Comparison of ENCODE assay signal across 8 mouse cellular contexts in genomic region chr4:136173210-136173715, GRCm38 (mm10). TPM values are rescaled to one million over a fixed set of nuclear protein-coding genes. Genes with fewer than 3 reads are reported as not detected.
DNase-seq lines count a peak whose midpoint lies in the region; ATAC-seq and TF ChIP-seq lines count a peak whose summit lies in the region.

No protein-coding gene starts in this region.

- peak overlapping the region; percentile 98 for H3K4me2 ChIP-seq in kidney, embryonic 16.5 days (replicated peaks; ENCODE audit: low read depth, low read length)
- H3K4me2 ChIP-seq in hindbrain, embryonic 16.5 days (ENCODE audit: low read length), result peak overlapping the region; percentile 100

- TF ChIP-seq POLR2A in bone marrow macrophage, adult 2 months (IDR thresholded peaks at IDR 0.05; ENCODE audit: borderline replicate concordance, low read depth, low read length), result no peak
- TF ChIP-seq POLR2A in cerebellum, adult 2 months (IDR thresholded peaks at IDR 0.05; ENCODE audit: borderline replicate concordance, insufficient read depth, low read length), result no peak

- no peak for DNase-seq in kidney, postnatal 4 days
- peak; percentile 56 for DNase-seq in neural tube, embryonic 10.5 days (ENCODE audit: extremely low spot score, low spot score)
- DNase-seq in gastrocnemius, postnatal 14 days, result no peak
- DNase-seq in cerebellum, postnatal 25 days, result no peak
- DNase-seq in cerebellum, adult 2 months, result no peak

- WGBS in kidney, embryonic 16.5 days, result 5% methylated on average over 14 of the region's 14 CpGs
- WGBS in hindbrain, embryonic 16.5 days, result 3% methylated on average over 14 of the region's 14 CpGs
- 20% methylated on average over 14 of the region's 14 CpGs for WGBS in cerebellum, adult 2 months

- ATAC-seq in kidney, embryonic 16.5 days (ENCODE audit: low FRiP score, low TSS enrichment), result 0 out of 2 replicates have a peak, but pooled peaks have one; percentile 3
- ATAC-seq in hindbrain, embryonic 16.5 days, result no peak

- intact Hi-C loops in gastrocnemius, postnatal 14 days (cut with DNase I; ENCODE audit: low total_unique reads), result no loop called here

- no peaks in the 10 kb centered on the region for H3K9me3 ChIP-seq in kidney, embryonic 16.5 days (ENCODE audit: low read length)
- H3K9me3 ChIP-seq in hindbrain, embryonic 16.5 days (ENCODE audit: control insufficient read depth, low read length), result no peaks in the 10 kb centered on the region

- no peak for TF ChIP-seq CTCF in bone marrow macrophage, adult 2 months (IDR thresholded peaks at IDR 0.05; ENCODE audit: low read depth, low read length)
- TF ChIP-seq CTCF in cerebellum, adult 2 months (IDR thresholded peaks at IDR 0.05; ENCODE audit: borderline replicate concordance, insufficient read depth, low read depth, low read length), result no peak

- H3K36me3 ChIP-seq in kidney, embryonic 16.5 days (ENCODE audit: insufficient read depth, low read length), result no peaks in the 10 kb centered on the region
- H3K36me3 ChIP-seq in hindbrain, embryonic 16.5 days (ENCODE audit: control insufficient read depth, insufficient read depth, low read length), result no peaks in the 10 kb centered on the region

- peak overlapping the region; percentile 60 for H3K4me3 ChIP-seq in kidney, embryonic 16.5 days (ENCODE audit: low read length)
- peak overlapping the region; percentile 95 for H3K4me3 ChIP-seq in bone marrow macrophage, adult 2 months (ENCODE audit: insufficient read depth, low read length)
- H3K4me3 ChIP-seq in hindbrain, embryonic 16.5 days (ENCODE audit: low read length), result peak overlapping the region; percentile 64
- no peak overlapping the region for H3K4me3 ChIP-seq in cerebellum, adult 2 months (replicated peaks; ENCODE audit: insufficient read depth, low read depth, low read length)

- peak overlapping the region; percentile 84 for H3K9ac ChIP-seq in kidney, embryonic 16.5 days (replicated peaks; ENCODE audit: low read length)
- H3K9ac ChIP-seq in hindbrain, embryonic 16.5 days (ENCODE audit: low read depth, low read length), result peak overlapping the region; percentile 59

- peak overlapping the region; percentile 40; the same call in 1 of the 2 replicates for H3K27ac ChIP-seq in kidney, embryonic 16.5 days (ENCODE audit: low read length)
- H3K27ac ChIP-seq in bone marrow macrophage, adult 2 months (ENCODE audit: insufficient read depth, low read depth, low read length), result peak overlapping the region; percentile 69
- H3K27ac ChIP-seq in hindbrain, embryonic 16.5 days (ENCODE audit: low read depth, low read length), result no peak overlapping the region
- H3K27ac ChIP-seq in cerebellum, adult 2 months (ENCODE audit: insufficient read depth, low read length), result no peak overlapping the region

- no peaks in the 10 kb centered on the region for H3K27me3 ChIP-seq in kidney, embryonic 16.5 days (ENCODE audit: insufficient read depth, low read length)
- H3K27me3 ChIP-seq in hindbrain, embryonic 16.5 days (replicated peaks; ENCODE audit: control insufficient read depth, insufficient read depth, low read length), result no peaks in the 10 kb centered on the region
- no peaks in the 10 kb centered on the region for H3K27me3 ChIP-seq in cerebellum, adult 2 months (ENCODE audit: control insufficient read depth, insufficient read depth, low read length)

- peaks cover 42% of the 10 kb centered on the region for H3K4me1 ChIP-seq in kidney, embryonic 16.5 days (ENCODE audit: insufficient read depth, low read length)
- H3K4me1 ChIP-seq in bone marrow macrophage, adult 2 months (ENCODE audit: control insufficient read depth, insufficient read depth, low read length), result peaks cover 44% of the 10 kb centered on the region
- H3K4me1 ChIP-seq in hindbrain, embryonic 16.5 days (ENCODE audit: control insufficient read depth, insufficient read depth, low read depth, low read length), result peaks cover 20% of the 10 kb centered on the region
- H3K4me1 ChIP-seq in cerebellum, adult 2 months (ENCODE audit: control insufficient read depth, insufficient read depth, low read length), result no peaks in the 10 kb centered on the region

RNA-seq across cellular contexts. Expression of gene E2f2, which starts 1.1 kb away (rescaled TPM):
- 7.3 and 8.3 TPM in 2 replicates for polyA plus RNA-seq in kidney, embryonic 16.5 days (2015; fragmentation: Nextera tagmentation; extraction: Ambion mirVana)
- polyA plus RNA-seq in bone marrow macrophage, adult 2 months (2012; ENCODE audit: insufficient read depth, insufficient read length, missing spikeins), result 20.0 and 20.8 TPM in 2 replicates
- 3.4 TPM in 2 replicates for polyA plus RNA-seq in hindbrain, embryonic 16.5 days (2015; fragmentation: Nextera tagmentation; extraction: Ambion mirVana)
- total RNA-seq in gastrocnemius, postnatal 14 days (2021), result 1 to 10 TPM; 4.0 to 6.5 TPM
- polyA plus RNA-seq in cerebellum, adult 2 months (2012; rRNA removed), result 0.27 and 0.74 TPM in 2 replicates

RNA-seq across cellular contexts. Expression of gene Id3, which starts 30.0 kb away (rescaled TPM):
- 953 and 999 TPM in 2 replicates for polyA plus RNA-seq in kidney, embryonic 16.5 days (2015; fragmentation: Nextera tagmentation; extraction: Ambion mirVana)
- 7.7 and 8.4 TPM in 2 replicates for polyA plus RNA-seq in bone marrow macrophage, adult 2 months (2012; ENCODE audit: insufficient read depth, insufficient read length, missing spikeins)
- polyA plus RNA-seq in hindbrain, embryonic 16.5 days (2015; fragmentation: Nextera tagmentation; extraction: Ambion mirVana), result 214 and 226 TPM in 2 replicates
- total RNA-seq in gastrocnemius, postnatal 14 days (2021), result 10 to 100 TPM; 28.4 to 28.7 TPM
- 53.6 and 55.1 TPM in 2 replicates for polyA plus RNA-seq in cerebellum, adult 2 months (2012; rRNA removed)

RNA-seq across cellular contexts. Expression of gene Asap3, which starts 32.9 kb away (rescaled TPM):
- 5.8 and 6.0 TPM in 2 replicates for polyA plus RNA-seq in kidney, embryonic 16.5 days (2015; fragmentation: Nextera tagmentation; extraction: Ambion mirVana)
- 0.37 and 0.78 TPM in 2 replicates for polyA plus RNA-seq in bone marrow macrophage, adult 2 months (2012; ENCODE audit: insufficient read depth, insufficient read length, missing spikeins)
- 6.2 and 7.9 TPM in 2 replicates for polyA plus RNA-seq in hindbrain, embryonic 16.5 days (2015; fragmentation: Nextera tagmentation; extraction: Ambion mirVana)
- total RNA-seq in gastrocnemius, postnatal 14 days (2021), result 1 to 10 TPM; 4.0 to 5.9 TPM
- 5.5 and 6.3 TPM in 2 replicates for polyA plus RNA-seq in cerebellum, adult 2 months (2012; rRNA removed)

Comparison
In these comparisons a context has a peak if more than half of its experiments do, and no peak if none do; other contexts are left out.
1. H3K27ac ChIP-seq: peak in kidney, embryonic 16.5 days (single experiment) and bone marrow macrophage, adult 2 months (single experiment); none in hindbrain, embryonic 16.5 days (single experiment) and cerebellum, adult 2 months (single experiment).